Mouse (Mus musculus) ZHBTc4 (cell line): ENCODE results near the gene Cbfb.
"Not testable (repeated sequence)": the region's sequence is repeated elsewhere in the genome, so short reads cannot be mapped to it uniquely, and the experiment has no call there.

Source experiments
- DNase-seq: peaks from one replicate; pipeline ENCODE4 v3.0.0-alpha.2; 2011; ENCODE audit warnings: low read depth, low spot score

Gene Cbfb

DNA sequence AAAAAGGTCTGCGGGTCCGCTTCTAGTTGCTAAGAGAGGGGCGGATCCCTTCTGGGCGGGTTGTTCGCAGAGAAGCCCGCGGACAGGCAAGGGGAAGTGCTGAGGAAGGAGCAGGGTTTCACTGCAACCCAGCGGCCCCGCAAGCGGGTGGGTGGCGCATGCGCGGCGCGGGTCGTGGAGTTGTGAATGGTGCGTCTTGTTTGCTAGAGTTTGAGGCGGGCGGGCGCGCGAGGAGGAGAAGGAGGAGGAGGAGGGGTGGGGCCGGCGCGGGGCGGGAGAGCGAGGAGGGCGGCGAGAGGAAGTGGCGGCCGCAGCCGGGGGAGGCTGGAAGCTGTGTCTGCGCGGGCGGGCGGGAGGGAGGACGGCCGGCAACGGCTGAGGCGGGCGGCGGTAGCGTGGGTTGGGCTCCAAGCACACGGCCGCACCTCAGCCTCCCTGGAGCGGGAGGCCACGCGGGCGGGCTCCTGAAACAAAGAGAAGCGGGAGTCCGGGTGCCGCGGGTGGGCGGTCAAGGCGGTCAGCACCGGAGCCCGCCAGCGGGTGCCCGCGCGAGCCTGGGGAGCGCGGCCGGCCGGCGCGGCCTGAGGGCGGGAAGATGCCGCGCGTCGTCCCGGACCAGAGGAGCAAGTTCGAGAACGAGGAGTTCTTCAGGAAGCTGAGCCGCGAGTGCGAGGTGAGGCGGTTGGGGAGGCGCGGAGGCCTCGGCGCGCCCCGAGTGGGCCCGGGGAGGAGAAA lies at the start of gene Cbfb:
Cbfb (plus strand) TSS at position 294 of the 735 bp plus-strand sequence.
- DNase-seq, result peak; percentile 99

DNA sequence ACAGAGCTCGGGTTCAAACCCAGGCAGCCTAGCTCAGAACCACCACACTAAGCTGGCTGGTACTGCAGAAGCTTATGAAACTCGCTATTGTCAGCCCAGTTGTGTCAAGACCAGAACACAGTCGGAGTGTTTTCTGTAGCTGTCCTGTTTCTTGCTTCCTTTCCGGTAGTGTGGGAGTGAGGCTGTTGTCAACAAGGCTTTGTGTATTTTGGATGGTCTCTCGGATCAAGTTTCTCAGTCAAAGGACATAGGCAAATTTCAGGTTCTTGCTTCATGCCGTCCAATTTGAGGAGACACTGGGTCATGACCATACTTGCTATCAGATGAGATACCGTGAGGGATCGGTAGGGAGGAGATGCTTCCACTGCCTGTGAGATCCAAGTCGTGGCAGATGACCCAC lies 40.6 kb upstream of the Cbfb start:
- no peak for DNase-seq

DNA sequence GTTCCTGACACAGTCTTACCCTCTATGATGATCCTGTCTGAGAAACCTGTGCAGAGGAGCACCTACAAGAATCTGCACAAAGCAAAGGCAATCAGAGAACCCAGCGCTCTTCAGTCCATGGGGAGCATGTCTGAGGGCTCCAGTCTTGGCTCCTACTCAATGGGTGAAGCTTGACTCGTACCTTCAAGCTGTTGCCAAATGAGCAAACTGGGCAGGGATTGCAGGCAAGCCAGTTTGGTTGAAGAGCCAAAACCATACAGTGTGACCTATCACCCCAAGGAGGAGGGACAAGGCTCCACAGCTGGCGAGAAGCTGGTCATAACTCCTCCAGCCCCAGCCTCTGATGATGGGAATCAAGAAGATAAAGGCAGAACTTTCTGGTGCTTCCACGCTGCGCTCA lies 39.0 kb upstream of the Cbfb start, which contains the start of gene Ces4a:
Ces4a (plus strand) TSS at position 292 of the 400 bp plus-strand sequence.
- no peak for DNase-seq

DNA sequence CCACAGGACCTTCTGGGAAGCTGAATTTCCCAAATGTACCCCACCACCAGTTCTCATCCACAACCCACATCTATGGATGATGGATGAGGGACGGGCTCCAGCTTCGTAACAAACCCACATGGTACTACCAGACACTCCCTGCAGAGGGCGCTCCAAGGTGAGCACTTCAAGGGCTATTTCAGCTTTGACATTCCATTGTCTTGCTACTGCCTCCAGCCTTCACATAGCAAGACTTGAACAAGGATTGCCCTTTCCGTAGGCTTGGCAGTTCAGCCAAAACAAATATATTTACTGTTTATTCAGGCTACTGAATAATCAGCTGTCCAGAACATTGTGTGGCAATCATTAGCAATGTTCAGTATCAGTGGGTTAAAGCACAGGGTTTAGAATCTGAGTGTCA lies 32.1 kb upstream of the Cbfb start:
- peak; percentile 87 for DNase-seq

DNA sequence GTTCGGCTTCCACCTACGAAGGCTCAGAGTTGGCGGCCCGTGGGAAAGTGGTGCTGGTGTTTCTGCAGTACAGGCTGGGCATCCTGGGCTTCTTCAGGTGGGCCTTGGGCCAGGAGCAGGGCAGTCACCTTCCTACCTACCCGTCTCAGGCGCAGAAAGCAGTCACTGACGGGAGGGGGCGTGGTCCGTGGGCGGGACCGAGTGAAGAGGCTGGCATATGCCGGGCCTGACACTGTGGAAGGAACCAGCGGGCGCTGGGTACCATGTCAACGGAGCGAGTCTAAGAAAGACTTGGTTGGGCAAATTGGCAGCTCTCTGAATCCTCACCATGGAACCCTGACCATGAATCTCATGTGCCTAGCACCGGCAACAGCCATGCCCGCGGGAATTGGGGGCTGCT lies 28.1 kb upstream of the Cbfb start:
- DNase-seq, result peak; percentile 63

DNA sequence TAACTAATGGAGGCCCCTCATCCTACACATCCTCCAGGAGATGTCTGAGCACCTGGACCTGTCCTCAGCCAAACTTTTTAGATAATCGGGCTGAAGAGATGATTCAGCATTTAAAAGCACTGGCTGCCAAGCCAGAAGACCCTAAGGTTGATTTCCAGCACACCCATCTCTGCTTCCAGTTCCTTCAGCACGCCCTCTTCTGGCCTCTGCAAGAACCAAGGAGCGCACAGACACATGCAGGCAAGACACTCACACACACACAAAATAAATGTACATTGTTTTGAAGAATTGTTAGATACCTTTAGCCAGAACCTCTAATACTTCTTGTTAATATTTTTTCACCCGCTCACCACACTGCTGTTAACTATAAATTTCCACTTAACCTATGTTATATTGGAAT lies 18.8 kb upstream of the Cbfb start:
- peak; percentile 42 for DNase-seq

DNA sequence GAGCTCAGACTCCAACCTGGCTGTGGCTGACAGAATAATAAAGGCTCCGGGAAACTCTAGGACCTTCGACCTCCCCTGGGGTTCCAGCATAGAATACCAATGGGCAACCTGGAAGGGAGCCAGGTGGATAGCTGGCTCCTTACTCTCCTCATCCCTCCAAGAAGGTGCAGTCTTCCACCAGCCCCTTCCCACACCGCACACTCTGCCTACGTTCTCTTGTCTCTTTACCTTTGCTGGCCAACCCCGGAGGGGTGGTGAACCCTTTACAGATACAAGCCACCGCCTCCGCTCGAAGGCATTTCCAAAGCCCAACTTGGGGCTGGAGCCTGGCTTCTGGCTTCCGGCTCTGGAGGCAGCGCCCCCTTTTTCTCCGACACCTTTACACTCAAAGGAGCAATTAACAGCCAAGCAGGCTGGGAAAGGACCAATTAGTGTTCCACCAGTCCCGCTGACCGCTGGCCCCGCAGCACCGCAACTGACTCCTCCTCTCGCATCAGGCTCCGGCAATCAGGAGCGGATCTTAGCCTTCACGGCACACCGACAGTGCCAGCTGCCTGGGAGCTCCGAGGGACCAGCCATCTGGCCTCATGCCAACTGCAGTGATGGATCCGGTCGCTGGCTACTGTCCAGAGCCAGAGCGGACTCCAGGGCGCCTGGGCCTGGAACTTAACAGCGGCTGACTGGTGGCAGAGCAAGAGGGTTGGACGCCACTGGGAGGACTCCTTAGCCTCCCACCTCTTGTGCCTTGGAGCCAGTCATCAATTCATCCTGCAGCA lies 17.7 kb upstream of the Cbfb start:
- DNase-seq, result peak; percentile 34

DNA sequence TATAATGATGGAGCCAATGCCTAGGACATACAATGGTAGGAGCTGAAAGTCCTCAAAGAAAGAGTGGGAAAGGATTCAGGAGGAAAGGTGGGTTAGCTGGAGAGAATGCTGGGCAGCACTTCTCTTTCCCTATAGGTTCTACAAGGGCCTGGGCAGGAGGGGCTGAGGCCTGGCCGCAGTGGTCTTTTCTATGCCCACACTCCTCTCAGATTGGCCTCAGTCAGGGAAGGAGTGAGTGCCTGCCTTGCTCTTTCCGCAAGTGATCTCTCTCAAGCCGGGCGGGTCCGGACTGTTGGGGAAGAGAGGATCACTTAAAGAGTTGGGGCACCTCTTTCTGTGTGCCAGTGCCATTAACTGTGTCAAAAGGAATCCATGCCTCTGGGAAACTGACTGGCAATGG lies 16.2 kb upstream of the Cbfb start:
- no peak for DNase-seq

DNA sequence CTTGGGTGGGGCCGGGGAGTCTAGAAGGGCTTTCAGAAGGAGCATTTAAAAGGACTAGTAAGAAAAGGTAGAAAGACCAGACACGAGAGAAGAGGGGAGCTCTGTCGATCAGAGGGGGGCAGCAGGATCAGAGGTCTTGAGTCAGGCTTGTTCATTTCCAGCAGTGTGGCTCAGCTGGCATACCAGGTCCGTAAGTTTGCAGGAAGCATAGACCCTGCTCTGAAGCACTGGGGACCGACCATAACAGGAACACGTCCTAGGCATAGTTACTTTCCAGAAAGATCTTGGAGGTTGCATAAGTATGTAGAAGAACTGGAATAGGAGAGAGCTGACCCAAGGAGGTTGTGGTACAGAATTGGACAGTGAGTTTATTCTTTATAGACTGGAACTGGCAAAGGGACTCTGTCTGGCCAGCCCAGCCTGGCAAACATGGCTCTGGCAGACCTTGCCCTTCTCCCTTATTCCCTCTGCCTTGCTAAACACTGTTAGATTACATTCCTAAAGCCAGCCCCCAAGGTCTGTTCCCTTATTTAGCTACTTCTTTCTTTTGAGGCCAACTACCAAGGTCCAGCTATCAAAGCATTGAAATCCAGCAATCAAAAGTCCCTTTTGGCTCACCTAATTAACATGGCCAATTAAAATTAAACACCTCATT lies 15.3 kb upstream of the Cbfb start:
- no peak for DNase-seq

DNA sequence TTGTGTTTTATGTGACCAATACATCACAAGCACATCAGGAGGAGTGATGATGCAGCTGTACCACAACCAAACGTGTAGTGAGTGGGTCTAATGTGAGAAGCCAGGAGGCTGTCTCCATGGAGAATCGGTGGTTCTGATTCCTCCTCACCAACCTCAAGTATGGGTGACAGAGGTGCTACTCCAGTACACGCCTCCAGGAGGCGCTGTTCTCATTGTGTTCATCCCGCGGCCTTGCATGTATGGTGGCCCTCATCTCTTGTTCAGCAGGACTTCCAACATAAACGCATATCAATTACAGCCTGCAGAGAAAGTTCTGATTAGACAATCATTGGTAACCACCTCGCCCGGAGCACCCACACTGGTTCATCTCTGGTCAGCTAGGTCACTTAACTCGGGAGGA lies 12.9 kb upstream of the Cbfb start:
- DNase-seq, result peak; percentile 82

DNA sequence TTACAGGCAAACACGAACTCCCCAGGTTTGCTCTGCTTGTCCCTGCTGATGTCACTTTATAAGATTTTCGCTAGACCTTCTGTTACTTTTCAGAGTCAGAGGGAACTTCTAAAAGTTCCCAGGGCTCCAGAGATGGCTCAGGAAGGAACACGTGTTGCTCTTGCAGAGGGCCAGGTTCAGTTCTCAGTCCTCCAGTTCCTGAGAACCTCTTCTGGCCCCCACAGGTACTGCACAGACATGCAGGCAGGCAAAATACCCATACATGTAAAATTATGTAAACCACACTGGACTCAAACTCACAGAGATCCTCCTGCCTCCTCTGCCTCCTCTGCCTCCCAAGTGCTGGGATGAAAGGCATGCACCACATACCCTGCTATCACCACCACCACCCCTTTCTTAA lies 12.4 kb upstream of the Cbfb start:
- peak; percentile 49 for DNase-seq

DNA sequence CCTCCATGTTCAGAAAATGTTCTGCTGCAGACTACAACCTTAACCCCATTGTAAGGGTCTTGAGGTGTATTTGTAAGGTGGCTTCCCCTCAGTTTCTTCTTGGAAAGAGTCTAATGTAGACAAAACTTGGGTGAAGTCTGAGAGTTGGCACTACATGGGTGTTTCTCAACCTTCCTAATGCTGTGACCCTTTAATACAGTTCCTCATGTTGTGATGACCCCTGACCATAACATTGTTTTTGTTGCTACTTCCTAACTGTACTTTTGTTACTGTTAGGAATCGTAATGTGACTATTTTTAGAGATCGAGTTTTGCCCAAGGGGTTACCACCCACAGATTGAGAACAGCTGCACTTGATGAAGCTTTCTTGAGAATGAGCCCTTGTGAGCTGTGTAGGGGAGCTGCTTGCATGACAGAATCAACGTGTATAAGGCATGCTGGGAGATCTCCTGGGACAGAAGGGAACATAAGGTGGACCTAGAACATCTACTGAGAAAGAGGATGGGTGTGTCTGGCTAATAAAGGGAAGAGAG lies 9.3 kb upstream of the Cbfb start:
- DNase-seq, result no peak

DNA sequence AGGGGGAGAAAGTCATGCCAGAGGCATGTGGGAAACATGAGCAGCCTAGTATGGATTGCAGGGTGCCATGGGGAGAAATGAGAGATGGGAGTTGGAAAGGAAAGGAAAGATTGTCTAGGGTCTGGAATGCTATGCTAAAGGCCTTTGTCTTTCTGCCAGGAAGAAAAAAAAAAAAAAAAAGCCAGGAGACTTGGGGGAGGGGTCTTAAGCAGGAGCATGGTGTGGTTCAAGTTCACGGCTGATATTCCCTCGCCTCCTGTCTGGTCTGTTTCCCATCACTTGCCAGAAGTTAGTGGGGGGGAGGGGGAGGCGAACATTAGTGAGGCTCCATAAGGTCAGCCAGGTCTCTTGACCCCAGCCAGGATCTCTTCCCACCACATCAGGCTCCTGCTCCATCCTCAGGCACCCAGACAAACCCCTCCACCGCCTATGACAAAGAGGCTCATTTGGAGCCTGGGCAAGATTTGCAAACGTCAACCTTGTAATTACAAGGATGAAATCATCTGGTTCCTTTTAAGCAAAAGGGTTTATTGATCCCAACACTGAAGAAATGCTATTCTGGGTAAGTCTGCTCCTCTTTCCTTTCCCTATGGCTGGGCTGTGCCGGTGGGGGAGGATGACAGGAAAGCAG lies 6.1 kb upstream of the Cbfb start:
- DNase-seq, result peak; percentile 15

DNA sequence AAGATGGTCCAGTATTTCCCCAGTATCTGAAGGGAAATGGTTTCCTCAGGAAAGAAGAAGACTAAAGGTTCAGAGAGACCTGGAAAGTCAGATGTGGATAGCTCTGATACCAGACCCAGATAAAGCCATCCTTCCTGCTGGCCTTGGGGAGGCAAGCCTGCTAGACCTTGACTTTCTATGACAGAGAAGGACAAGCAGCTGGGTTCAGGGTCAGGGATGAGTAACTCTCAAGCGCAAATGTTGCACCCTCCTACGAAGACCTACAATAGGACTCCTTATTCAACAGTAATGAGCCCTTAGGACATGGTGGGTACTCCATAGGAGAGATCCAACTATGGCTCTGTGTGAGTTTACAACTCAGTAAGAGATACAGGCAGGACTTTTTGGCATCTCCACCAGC lies 5.3 kb upstream of the Cbfb start:
- DNase-seq, result no peak

DNA sequence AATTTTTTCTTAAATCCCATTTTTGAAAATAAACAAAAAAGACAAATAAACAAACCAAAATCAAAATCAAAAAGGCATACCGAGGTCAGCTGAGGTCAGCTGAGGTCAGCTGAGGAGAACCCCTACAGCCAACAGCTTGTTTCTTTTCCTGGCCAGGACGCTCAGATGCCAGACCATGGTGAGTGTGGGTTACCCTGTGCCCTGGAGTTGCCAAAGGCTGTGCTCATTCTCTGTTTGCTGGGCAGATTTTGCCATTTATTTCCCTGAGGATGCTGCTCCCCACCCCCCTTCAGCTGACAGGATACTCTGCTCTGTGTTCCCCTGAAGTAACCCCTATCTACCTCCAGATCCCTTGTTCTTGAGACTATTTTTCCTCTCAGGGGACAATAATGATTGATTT lies 3.4 kb upstream of the Cbfb start:
- DNase-seq, result no peak

DNA sequence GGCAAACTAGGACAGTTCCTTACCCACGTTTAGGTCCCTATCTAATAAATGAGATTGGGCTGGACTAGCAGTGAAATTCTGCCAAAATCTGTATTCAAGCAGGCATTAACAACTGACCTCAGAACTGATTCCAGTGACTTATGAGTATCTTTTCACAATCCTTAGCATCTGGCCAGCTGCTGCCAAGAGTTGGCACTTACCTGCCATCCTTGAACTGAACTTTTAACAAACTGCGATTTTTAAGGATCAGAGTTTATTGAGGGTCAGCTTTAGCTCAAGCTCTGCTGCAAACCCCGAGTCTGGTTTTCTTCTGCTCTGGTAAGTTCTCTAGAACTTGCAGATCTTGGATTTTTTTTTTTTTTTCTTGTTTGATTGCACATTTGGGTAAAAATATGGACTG lies 892 bp upstream of the Cbfb start:
- no peak for DNase-seq

DNA sequence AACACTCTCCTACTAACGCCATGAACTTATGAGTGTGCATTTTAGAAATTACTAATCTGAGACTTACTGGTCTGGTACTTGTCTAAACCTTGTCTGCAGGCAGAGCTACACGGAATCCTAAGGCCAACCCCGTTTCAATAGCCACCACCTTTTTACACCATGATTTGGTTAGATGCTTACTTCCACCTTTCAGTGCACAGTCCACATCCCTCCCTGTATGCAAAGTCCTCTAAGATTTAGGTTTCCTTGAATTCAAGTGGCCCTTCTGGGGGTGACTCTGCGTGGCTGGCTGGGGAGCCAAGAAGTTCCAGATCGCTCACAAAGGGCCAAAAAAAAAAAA lies 463 bp upstream of the Cbfb start:
- DNase-seq, result no peak

DNA sequence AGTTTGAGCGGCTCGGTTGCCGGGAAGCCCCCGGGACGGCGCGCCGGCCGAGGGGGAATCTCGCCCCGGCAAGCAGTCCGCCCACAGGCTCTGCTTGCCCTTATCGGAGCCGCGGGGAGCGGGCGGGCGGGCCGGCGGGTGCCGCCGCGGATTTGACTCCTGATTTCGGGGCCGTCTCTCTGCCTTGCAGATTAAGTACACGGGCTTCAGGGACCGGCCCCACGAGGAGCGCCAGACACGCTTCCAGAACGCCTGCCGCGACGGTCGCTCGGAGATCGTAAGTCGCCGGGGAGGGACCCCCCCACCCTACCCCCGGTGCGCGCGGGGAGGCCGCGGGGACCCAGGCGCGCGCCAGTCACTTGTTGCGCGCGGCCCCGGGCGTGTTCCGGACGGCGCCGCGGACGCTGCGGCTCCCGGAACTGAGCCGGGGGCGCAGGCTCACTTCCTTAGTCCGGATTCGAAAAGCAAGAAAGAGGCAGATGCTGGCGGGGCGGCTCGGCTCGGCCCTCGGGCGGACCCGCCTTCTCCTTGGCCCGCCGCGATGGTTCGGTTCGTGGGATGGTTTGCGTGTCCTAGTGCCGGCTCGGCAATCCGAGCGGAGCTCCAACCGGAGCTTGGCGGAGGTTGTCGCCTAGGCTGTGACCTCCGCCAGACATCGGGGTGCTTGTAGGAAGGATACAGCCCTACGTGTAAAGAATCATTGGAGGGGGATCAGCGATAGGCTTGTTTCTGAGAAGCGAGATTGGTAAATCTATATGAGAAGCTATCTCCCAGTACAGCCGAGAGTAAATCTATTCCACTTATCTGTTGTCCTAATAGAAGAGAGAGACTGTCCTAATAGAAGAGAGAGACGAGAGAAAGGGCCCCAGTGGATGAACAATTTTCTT lies 885 bp downstream of the Cbfb start:
- DNase-seq, result peak; percentile 85

DNA sequence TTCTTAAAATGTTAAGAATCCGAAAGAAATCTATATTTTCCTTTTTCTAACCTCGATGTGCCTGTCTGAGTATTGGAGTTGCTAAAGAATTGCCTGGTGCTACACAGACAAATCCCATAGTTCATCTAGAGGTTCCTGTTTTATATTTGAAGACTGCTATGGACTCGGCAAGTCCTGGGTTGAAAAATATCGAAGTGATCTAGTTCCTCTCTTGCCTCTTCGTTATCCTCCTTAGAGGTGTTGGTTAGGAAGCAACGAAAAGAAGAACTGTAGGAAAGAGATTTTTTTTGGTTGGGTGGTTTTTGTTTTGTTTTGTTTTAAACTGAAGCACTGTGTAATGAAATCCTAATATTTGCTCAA lies 1.5 kb downstream of the Cbfb start:
- DNase-seq, result no peak

DNA sequence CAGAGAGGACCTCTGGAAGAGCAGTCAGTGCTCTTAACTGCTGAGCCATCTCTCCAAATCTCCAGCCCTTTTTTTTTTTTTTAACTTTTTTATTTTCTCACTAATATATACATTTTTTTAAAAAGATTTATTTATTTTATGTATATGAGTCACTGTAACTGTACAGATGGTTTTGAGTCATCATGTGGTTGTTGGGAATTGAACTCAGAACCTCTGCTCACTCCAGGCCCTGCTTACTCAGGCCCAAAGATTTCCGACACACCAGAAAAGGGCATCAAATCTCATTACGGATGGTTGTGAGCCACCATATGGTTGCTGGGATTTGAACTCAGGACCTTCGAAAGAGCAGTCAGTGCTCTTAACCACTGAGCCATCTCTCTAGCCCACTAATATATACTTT lies 4.8 kb downstream of the Cbfb start:
- DNase-seq, result not testable (repeated sequence)

DNA sequence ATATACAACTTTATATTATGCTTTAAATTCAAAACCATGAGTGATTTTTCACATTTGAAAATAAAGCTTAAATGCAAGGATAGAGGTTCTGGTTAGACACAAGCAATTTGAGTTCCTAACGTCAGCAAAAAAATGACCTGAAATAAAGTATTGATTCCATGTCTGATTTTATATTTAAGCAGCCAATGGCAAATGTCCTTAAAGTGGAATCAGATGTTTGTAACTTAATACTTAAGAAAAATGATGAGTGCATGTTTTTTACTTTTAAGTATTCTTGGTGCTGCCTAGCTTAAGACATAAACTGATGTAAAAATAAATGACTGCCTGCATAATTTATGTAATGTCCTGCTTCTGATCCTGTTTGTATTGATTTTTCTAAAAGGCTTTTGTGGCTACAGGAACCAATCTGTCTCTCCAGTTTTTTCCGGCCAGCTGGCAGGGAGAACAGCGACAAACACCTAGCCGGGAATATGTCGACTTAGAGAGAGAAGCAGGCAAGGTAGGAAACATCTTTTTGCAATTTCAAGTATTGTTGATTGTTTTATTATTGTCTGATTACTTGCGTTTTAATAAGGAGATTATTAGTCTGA lies 7.8 kb downstream of the Cbfb start:
- no peak for DNase-seq
